Mouse (Mus musculus): ENCODE measurements around the gene Abca12. TPM values are rescaled to one million over a fixed set of nuclear protein-coding genes. Genes with fewer than 3 reads are reported as not detected.
A peak's percentile ranks its signal among the peaks of the same experiment; 100 is the strongest.

The Abca12 gene
- polyA plus RNA-seq (2015; fragmentation: Nextera tagmentation; extraction: Ambion mirVana): not detected in 2 replicates

DNA sequence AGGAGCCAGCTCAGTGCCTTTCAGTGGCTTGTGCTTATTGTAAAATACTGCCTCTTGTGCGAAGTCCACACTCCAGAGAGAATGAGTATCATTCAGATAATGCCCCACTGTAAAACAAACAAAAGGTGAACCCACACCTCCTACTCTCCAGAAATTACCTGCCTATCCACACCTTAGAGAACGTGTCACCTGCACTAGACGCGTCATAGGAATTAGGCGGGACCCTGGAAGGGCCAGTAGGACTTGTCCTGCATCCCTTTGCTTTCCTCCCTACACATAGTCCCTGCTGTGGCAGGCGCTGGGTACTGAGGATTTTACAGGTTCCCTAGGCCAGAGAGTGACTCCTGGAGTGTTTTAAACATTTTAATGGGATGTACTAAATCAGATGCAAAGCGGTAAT, at the start of gene Abca12:
Gene Abca12, minus strand, starts transcription at position 101 of the 400 bp plus-strand sequence.
- no peak within 1 kb of the TSS for H3K9ac ChIP-seq (replicated peaks)
- no peak for TF ChIP-seq EP300 (IDR thresholded peaks at IDR 0.05; ENCODE audit: low read depth)
- no peak for TF ChIP-seq CTCF (IDR thresholded peaks at IDR 0.05; ENCODE audit: low read depth)
- no peak for ATAC-seq
- H3K4me2 ChIP-seq (ENCODE audit: low read depth, low read length): no peak within 1 kb of the TSS
- 78% methylated on average over 7 of the region's 7 CpGs for WGBS (ENCODE audit: insufficient replicate concordance)
- H3K27ac ChIP-seq (ENCODE audit: low read depth): no peak within 1 kb of the TSS
- no peaks in the 10 kb centered on the region for H3K9me3 ChIP-seq (ENCODE audit: low read length)
- H3K4me1 ChIP-seq (ENCODE audit: insufficient read depth): no peaks in the 10 kb centered on the region
- no peak within 1 kb of the TSS for H3K4me3 ChIP-seq (ENCODE audit: low read depth, low read length)
- no peak for DNase-seq
- no peaks in the 10 kb centered on the region for H3K27me3 ChIP-seq (ENCODE audit: insufficient read depth, low read length)
- no peaks in the 10 kb centered on the region for H3K36me3 ChIP-seq (replicated peaks; ENCODE audit: insufficient read depth, low read length)

DNA sequence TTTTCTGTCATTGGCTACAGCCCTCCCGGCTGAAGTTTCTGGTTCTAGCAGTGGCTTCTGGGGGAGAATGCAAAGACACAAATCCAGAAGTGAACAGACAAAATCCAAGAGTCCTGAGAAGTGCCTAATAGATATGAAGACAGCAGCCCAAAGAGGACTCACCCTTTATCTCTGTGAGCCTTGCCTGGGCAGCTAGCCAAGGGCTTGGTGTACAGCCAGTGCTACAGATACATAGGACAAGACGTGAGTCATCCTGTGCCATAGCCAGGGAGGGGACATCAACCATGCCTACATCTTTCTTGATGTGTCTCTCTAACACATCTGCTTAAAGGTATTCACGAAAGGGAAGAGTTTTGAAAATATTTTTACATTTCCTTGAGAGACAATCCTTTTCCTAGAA, 43.3 kb upstream of the Abca12 start:
- DNase-seq: peak; percentile 14
- TF ChIP-seq CTCF (IDR thresholded peaks at IDR 0.05; ENCODE audit: low read depth) (no peak), EP300 (IDR thresholded peaks at IDR 0.05; ENCODE audit: low read depth) (no peak)
- Histone ChIP-seq H3K9ac (replicated peaks) (no peak overlapping the region), H3K9me3 (ENCODE audit: low read length) (no peaks in the 10 kb centered on the region), H3K4me2 (ENCODE audit: low read depth, low read length) (no peak overlapping the region), H3K27me3 (ENCODE audit: insufficient read depth, low read length) (no peaks in the 10 kb centered on the region), H3K4me1 (ENCODE audit: insufficient read depth) (no peaks in the 10 kb centered on the region), H3K36me3 (replicated peaks; ENCODE audit: insufficient read depth, low read length) (no peaks in the 10 kb centered on the region), H3K27ac (ENCODE audit: low read depth) (no peak overlapping the region), H3K4me3 (ENCODE audit: low read depth, low read length) (no peak overlapping the region)
- WGBS (ENCODE audit: insufficient replicate concordance): 55% methylated on average over 3 of the region's 3 CpGs
- ATAC-seq: no peak

DNA sequence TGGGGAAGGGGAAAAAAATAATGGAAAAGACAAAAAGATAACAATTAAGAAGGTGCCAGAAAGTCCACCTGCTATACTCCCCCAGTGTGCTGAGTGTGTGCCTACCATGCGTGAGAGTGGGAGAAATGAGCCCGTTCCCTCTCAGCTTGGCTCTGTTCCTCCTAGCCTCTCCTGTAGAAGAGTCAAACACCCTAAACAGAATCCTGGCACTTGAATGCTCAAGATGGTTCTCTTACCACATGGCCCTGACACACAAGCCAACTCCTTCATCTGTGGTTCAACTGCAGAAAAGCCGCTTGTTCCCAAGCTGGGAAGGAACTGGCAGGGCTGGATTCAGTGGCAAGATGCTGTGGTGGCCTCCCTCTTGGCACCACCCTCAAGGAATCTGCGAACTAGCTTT, 32.7 kb upstream of the Abca12 start:
- H3K4me1 ChIP-seq (ENCODE audit: insufficient read depth): no peaks in the 10 kb centered on the region
- H3K4me2 ChIP-seq (ENCODE audit: low read depth, low read length): no peak overlapping the region
- no peak overlapping the region for H3K4me3 ChIP-seq (ENCODE audit: low read depth, low read length)
- WGBS (ENCODE audit: insufficient replicate concordance): 91% methylated on average over 4 of the region's 4 CpGs
- no peak overlapping the region for H3K9ac ChIP-seq (replicated peaks)
- DNase-seq (no peak), ATAC-seq (no peak)
- TF ChIP-seq EP300 (IDR thresholded peaks at IDR 0.05; ENCODE audit: low read depth) (no peak), CTCF (IDR thresholded peaks at IDR 0.05; ENCODE audit: low read depth) (no peak)
- no peaks in the 10 kb centered on the region for H3K9me3 ChIP-seq (ENCODE audit: low read length)
- no peaks in the 10 kb centered on the region for H3K36me3 ChIP-seq (replicated peaks; ENCODE audit: insufficient read depth, low read length)
- no peaks in the 10 kb centered on the region for H3K27me3 ChIP-seq (ENCODE audit: insufficient read depth, low read length)
- H3K27ac ChIP-seq (ENCODE audit: low read depth): no peak overlapping the region

DNA sequence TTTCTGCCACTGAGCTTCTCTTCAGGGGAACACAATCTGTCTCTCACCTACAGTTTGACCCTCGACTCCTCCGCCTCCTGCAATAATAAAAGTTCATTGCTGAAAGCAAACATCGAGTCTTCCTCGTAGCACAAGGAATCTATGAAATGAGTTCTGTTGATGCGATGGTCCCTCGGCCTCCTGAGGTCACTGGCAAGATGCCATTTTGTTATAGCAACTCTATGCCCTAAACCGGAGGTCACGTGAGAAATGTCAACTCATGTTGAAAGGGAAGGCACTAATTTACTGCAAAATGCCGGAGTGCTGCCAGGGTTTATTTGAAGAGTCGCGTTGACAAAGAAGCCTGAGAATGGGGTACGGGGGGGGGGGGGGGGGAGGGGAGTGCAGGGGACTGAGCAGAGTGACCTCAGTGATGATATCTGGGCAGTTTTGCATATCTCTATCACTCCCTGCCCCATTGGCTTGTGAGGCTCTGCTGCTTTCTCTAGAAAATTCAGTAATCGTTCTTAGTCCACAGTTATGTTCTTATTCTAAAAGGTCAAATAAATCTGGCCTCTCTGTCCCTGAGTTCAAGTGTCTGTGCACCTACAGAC, 7.1 kb upstream of the Abca12 start:
- no peak for ATAC-seq
- no peaks in the 10 kb centered on the region for H3K36me3 ChIP-seq (replicated peaks; ENCODE audit: insufficient read depth, low read length)
- H3K27me3 ChIP-seq (ENCODE audit: insufficient read depth, low read length): no peaks in the 10 kb centered on the region
- no peak for DNase-seq
- TF ChIP-seq EP300 (IDR thresholded peaks at IDR 0.05; ENCODE audit: low read depth) (no peak), CTCF (IDR thresholded peaks at IDR 0.05; ENCODE audit: low read depth) (no peak)
- no peaks in the 10 kb centered on the region for H3K4me1 ChIP-seq (ENCODE audit: insufficient read depth)
- 60% methylated on average over 13 of the region's 13 CpGs for WGBS (ENCODE audit: insufficient replicate concordance)
- no peak overlapping the region for H3K4me2 ChIP-seq (ENCODE audit: low read depth, low read length)
- H3K4me3 ChIP-seq (ENCODE audit: low read depth, low read length): no peak overlapping the region
- no peak overlapping the region for H3K9ac ChIP-seq (replicated peaks)
- no peak overlapping the region for H3K27ac ChIP-seq (ENCODE audit: low read depth)
- no peaks in the 10 kb centered on the region for H3K9me3 ChIP-seq (ENCODE audit: low read length)

DNA sequence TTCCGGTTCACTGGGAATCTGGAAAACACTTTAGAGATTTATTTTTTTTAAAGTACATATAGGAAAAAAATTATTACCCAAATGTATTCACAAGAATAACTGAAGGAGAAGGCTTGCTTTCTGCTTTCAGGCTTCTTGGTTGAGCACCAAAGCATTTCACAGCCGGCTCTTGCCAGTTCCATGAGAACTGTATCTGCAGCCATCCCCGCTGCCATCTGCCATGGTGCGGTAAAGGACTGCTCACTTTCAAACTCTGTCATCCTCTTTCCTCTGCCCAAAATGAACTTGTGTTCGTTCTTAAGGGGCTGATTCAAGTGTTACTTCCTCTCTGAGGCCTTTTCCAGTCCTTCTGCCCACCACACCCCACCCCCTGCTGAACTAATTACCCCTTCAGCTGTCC, 3.8 kb upstream of the Abca12 start:
- H3K9me3 ChIP-seq (ENCODE audit: low read length): no peaks in the 10 kb centered on the region
- WGBS (ENCODE audit: insufficient replicate concordance): 77% methylated on average over 5 of the region's 5 CpGs
- no peaks in the 10 kb centered on the region for H3K36me3 ChIP-seq (replicated peaks; ENCODE audit: insufficient read depth, low read length)
- TF ChIP-seq CTCF (IDR thresholded peaks at IDR 0.05; ENCODE audit: low read depth): no peak
- no peak for TF ChIP-seq EP300 (IDR thresholded peaks at IDR 0.05; ENCODE audit: low read depth)
- no peaks in the 10 kb centered on the region for H3K27me3 ChIP-seq (ENCODE audit: insufficient read depth, low read length)
- no peak overlapping the region for H3K9ac ChIP-seq (replicated peaks)
- no peaks in the 10 kb centered on the region for H3K4me1 ChIP-seq (ENCODE audit: insufficient read depth)
- no peak for DNase-seq
- H3K4me3 ChIP-seq (ENCODE audit: low read depth, low read length): no peak overlapping the region
- no peak overlapping the region for H3K4me2 ChIP-seq (ENCODE audit: low read depth, low read length)
- H3K27ac ChIP-seq (ENCODE audit: low read depth): no peak overlapping the region
- no peak for ATAC-seq

DNA sequence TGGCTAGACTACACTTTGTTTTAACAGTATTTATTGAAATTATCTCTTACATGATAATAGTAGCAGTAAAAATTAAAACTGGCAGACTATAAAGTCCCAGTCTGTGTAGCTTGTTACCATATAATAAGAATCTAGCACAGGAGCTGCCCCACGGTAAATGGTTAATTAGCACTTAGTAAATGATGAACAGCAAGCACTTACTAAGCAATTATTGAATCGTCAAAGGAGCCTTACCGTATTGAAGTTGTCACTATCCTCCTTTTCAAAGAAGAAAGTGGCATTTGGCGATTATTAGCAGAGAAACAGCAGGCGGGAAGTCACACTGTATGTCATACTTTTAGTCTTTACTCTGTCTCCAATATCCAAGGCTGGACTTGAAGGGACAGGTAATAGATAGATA, 3.2 kb upstream of the Abca12 start:
- H3K36me3 ChIP-seq (replicated peaks; ENCODE audit: insufficient read depth, low read length): no peaks in the 10 kb centered on the region
- H3K9me3 ChIP-seq (ENCODE audit: low read length): no peaks in the 10 kb centered on the region
- no peak for DNase-seq
- no peak overlapping the region for H3K27ac ChIP-seq (ENCODE audit: low read depth)
- 82% methylated on average over 5 of the region's 5 CpGs for WGBS (ENCODE audit: insufficient replicate concordance)
- no peaks in the 10 kb centered on the region for H3K27me3 ChIP-seq (ENCODE audit: insufficient read depth, low read length)
- H3K4me1 ChIP-seq (ENCODE audit: insufficient read depth): no peaks in the 10 kb centered on the region
- no peak for TF ChIP-seq EP300 (IDR thresholded peaks at IDR 0.05; ENCODE audit: low read depth)
- no peak for TF ChIP-seq CTCF (IDR thresholded peaks at IDR 0.05; ENCODE audit: low read depth)
- no peak overlapping the region for H3K4me2 ChIP-seq (ENCODE audit: low read depth, low read length)
- H3K4me3 ChIP-seq (ENCODE audit: low read depth, low read length): no peak overlapping the region
- no peak for ATAC-seq
- no peak overlapping the region for H3K9ac ChIP-seq (replicated peaks)

DNA sequence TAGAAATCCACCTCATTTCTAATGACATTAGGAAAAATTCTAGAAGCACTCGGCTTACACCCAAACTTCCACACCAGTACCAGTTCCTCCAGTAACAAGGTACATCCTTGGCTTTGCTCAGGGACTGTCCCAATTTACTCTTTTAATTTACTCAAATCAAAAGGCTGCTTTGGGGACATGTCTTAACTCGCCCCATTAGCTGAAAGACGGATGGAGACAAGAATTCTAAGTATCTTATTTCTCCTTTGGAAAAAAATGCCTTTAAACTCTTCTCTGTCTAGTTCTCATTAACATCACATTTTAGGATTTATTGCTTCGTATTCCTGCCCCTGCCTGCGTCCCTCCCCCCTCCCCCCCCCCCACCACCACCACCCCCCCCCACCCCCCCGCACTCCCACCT, 626 bp downstream of the Abca12 start:
- Histone ChIP-seq H3K36me3 (replicated peaks; ENCODE audit: insufficient read depth, low read length) (no peaks in the 10 kb centered on the region), H3K9ac (replicated peaks) (no peak overlapping the region), H3K4me1 (ENCODE audit: insufficient read depth) (no peaks in the 10 kb centered on the region), H3K9me3 (ENCODE audit: low read length) (no peaks in the 10 kb centered on the region), H3K27me3 (ENCODE audit: insufficient read depth, low read length) (no peaks in the 10 kb centered on the region), H3K4me3 (ENCODE audit: low read depth, low read length) (no peak overlapping the region), H3K27ac (ENCODE audit: low read depth) (no peak overlapping the region), H3K4me2 (ENCODE audit: low read depth, low read length) (no peak overlapping the region)
- no peak for ATAC-seq
- no peak for DNase-seq
- TF ChIP-seq CTCF (IDR thresholded peaks at IDR 0.05; ENCODE audit: low read depth) (no peak), EP300 (IDR thresholded peaks at IDR 0.05; ENCODE audit: low read depth) (no peak)
- 69% methylated on average over 4 of the region's 6 CpGs for WGBS (ENCODE audit: insufficient replicate concordance)
